Mouse (Mus musculus) liver, embryonic 14.5 days (tissue): ENCODE measurements at regions not wholly inside any gene's neighbourhood (a gene's known extent, or its start where the extent isn't known, plus 50 kb on each side); places are given as distances from the start of the nearest gene placed in this dataset.

ENCODE experiments used
- ATAC-seq: fragments of 200-750 bp; cut with Nextera tagmentation; 2 replicates; pipeline ENCODE4 v1.8.0; 2017; ENCODE audit warnings: moderate number of reproducible peaks, mild to moderate bottlenecking, moderate library complexity; ENCODE audit not compliant: insufficient read depth
- DNase-seq, 3 experiments: peaks; one replicate each; pipeline ENCODE4 v3.0.0-alpha.2; 2012 to 2013; ENCODE audit warnings: low read depth in 3 of 3, low spot score in 3 of 3
- H3K27ac ChIP-seq: fragments of 300-500 bp; sonication (generic); 2 replicates; pipeline ENCODE4 v1.5.1; 2014; ENCODE audit warnings: moderate library complexity, mild to moderate bottlenecking, control low read depth, inconsistent platforms
- H3K27me3 ChIP-seq: fragments of 300-500 bp; sonication (generic); 2 replicates; pipeline ENCODE4 v1.6.1; 2014; ENCODE audit warnings: mild to moderate bottlenecking, low read length, moderate library complexity; ENCODE audit not compliant: control insufficient read depth, insufficient read depth
- H3K36me3 ChIP-seq: fragments of 300-500 bp; sonication (generic); replicated peaks from 2 replicates; pipeline ENCODE4 v1.6.1; 2014; ENCODE audit warnings: low read depth; ENCODE audit not compliant: control insufficient read depth, insufficient read depth
- H3K4me1 ChIP-seq, 2 experiments: fragments of 200-500 bp in 1 of 2; fragments of 300-500 bp in 1 of 2; sonication (generic) in 1 of 2; replicated peaks; 2 replicates each; pipeline ENCODE4 v1.6.1; 2012 to 2014; ENCODE audit warnings: antibody characterized with exemption in 1 of 2, inconsistent platforms in 1 of 2, low read length in 1 of 2; ENCODE audit not compliant: control insufficient read depth in 2 of 2, insufficient read depth in 2 of 2
- H3K4me2 ChIP-seq: fragments of 300-500 bp; sonication (generic); 2 replicates; pipeline ENCODE4 v1.6.1; 2014; ENCODE audit warnings: low read depth, mild to moderate bottlenecking, control low read depth, moderate library complexity
- H3K4me3 ChIP-seq, 2 experiments: fragments of 200-500 bp in 1 of 2; fragments of 300-500 bp in 1 of 2; sonication (generic) in 1 of 2; 2 replicates each; pipeline ENCODE4 v1.5.1; 2012 to 2014; ENCODE audit warnings: low read depth in 2 of 2, low read length in 2 of 2, mild to moderate bottlenecking in 2 of 2, control low read depth in 1 of 2, inconsistent platforms in 1 of 2, moderate library complexity in 1 of 2; ENCODE audit not compliant: insufficient read depth in 1 of 2
- H3K9ac ChIP-seq: fragments of 300-500 bp; sonication (generic); replicated peaks from 2 replicates; pipeline ENCODE4 v1.6.1; 2014; ENCODE audit warnings: mild to moderate bottlenecking, control low read depth, moderate library complexity
- H3K9me3 ChIP-seq: fragments of 300-500 bp; sonication (generic); 2 replicates; pipeline ENCODE4 v1.6.1; 2016; ENCODE audit warnings: low read length, mixed read lengths; ENCODE audit not compliant: control insufficient read depth
- CTCF ChIP-seq: IDR thresholded peaks from 2 replicates; pipeline ENCODE4 v1.5.1; 2016; ENCODE audit warnings: antibody characterized with exemption, low read depth, control low read depth
- EP300 ChIP-seq: IDR thresholded peaks from 2 replicates; pipeline ENCODE4 v1.6.1; 2016; ENCODE audit warnings: antibody characterized with exemption, low read depth
- WGBS: fragments of 180-500 bp; shearing (Covaris S2); extraction: QIAGEN DNeasy Blood & Tissue Kit; methylation state at CpG from one replicate; pipeline ENCODE4 v1.1.7; 2014; ENCODE audit not compliant: insufficient replicate concordance; 5-methylcytosine and 5-hydroxymethylcytosine counted together

GRCm38 (mm10) chr5:133675636-133676035 lies 423.9 kb upstream of the Castor2 start:
- WGBS = 37% methylated on average over 3 of the region's 3 CpGs
- H3K36me3 ChIP-seq = no peaks in the 10 kb centered on the region
- no peaks in the 10 kb centered on the region for H3K4me1 ChIP-seq
- no peaks in the 10 kb centered on the region for H3K9me3 ChIP-seq
- no peak overlapping the region for H3K4me2 ChIP-seq
- no peak for DNase-seq
- no peak for TF ChIP-seq EP300
- ATAC-seq = no peak
- no peaks in the 10 kb centered on the region for H3K27me3 ChIP-seq
- no peak overlapping the region for H3K4me3 ChIP-seq
- H3K9ac ChIP-seq = no peak overlapping the region
- no peak overlapping the region for H3K27ac ChIP-seq

- WGBS = 34% methylated on average over 6 of the region's 6 CpGs
- H3K9me3 ChIP-seq = no peaks in the 10 kb centered on the region
- TF ChIP-seq EP300 (no peak), CTCF (peak; percentile 45)
These were observed 433.0 kb upstream of the Castor2 start for GRCm38 (mm10) chr5:133666473-133666872.

DNA sequence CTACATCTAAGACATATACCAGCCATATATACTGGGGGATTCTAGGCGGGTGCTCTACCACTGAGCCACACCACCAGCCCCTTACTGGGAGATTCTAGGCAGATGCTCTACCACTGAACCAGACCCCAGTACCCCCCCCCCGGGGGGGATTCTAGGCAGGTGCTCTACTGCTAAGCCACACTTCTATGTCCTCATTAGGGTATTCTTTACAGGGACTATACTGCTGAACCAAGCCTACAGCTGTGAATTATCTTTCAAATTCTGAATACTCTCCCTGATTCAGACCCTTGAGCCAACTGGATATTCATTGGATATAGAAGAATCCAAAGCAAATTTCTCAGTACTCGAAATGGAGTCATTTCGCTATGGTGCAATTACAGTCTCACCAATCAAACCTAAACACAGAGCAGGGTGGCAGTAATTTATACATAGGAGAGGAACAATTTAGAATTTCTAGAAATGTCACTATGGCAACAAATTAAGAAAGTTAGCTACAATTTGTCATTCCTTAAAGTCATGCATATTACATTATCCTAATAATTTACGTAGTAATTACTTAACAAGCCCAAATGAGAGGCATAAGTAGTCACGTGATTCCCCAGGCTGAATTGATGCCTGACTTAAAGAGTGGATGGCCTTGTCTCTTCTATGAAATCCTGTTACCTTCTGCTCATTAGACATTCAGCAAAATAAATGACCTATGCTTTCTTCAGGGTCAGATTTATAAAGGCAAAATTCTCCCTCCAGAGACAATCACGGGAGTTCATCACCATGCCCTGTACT lies 436.8 kb upstream of the Castor2 start:
- H3K36me3 ChIP-seq = no peaks in the 10 kb centered on the region
- no peaks in the 10 kb centered on the region for H3K27me3 ChIP-seq
- no peak overlapping the region for H3K4me3 ChIP-seq
- ATAC-seq (no peak), DNase-seq (no peak)
- no peaks in the 10 kb centered on the region for H3K9me3 ChIP-seq
- H3K9ac ChIP-seq = no peak overlapping the region
- TF ChIP-seq EP300 (no peak), CTCF (no peak)
- H3K27ac ChIP-seq = no peak overlapping the region
- no peaks in the 10 kb centered on the region for H3K4me1 ChIP-seq
- no peak overlapping the region for H3K4me2 ChIP-seq
- 61% methylated on average over 7 of the region's 7 CpGs for WGBS

More at GRCm38 (mm10) chr5:133666473-133666872, 433.0 kb upstream of the Castor2 start:
- H3K27me3 ChIP-seq = no peaks in the 10 kb centered on the region
- DNase-seq = no peak
- H3K4me3 ChIP-seq = no peak overlapping the region
- H3K4me2 ChIP-seq = no peak overlapping the region
- no peaks in the 10 kb centered on the region for H3K36me3 ChIP-seq
- H3K27ac ChIP-seq = no peak overlapping the region
- H3K9ac ChIP-seq = no peak overlapping the region
- H3K4me1 ChIP-seq = no peaks in the 10 kb centered on the region
- no peak for ATAC-seq

GRCm38 (mm10) chr5:133660351-133660750 lies 439.2 kb upstream of the Castor2 start:
- Histone ChIP-seq H3K9ac (no peak overlapping the region), H3K4me3 (no peak overlapping the region), H3K27ac (no peak overlapping the region), H3K36me3 (no peaks in the 10 kb centered on the region), H3K4me1 (no peaks in the 10 kb centered on the region), H3K27me3 (no peaks in the 10 kb centered on the region), H3K4me2 (no peak overlapping the region), H3K9me3 (no peaks in the 10 kb centered on the region)
- DNase-seq (no peak), ATAC-seq (no peak)
- no peak for TF ChIP-seq CTCF
- no peak for TF ChIP-seq EP300
- WGBS = 70% methylated on average over 11 of the region's 11 CpGs

DNA sequence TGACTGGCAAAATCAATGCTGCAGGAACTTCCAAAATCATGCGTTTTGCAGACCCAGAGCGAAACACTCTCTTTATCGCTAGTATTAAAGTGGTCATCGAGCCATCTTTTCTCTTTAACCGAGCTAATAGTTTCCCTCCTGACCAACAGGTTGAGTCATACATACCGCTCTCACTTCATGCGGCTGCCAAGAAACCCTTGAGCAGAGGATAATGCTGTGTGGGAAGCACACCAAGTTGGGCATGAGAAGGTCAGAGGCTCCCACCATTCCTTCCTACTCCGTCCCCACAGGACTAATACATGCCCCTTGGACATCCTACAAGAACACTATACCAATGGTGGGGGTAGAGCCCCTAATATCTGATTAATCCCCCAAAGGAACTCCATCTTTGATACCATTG lies 442.7 kb upstream of the Castor2 start:
- ATAC-seq = no peak
- H3K27me3 ChIP-seq = no peaks in the 10 kb centered on the region
- TF ChIP-seq CTCF (no peak), EP300 (no peak)
- H3K4me3 ChIP-seq = no peak overlapping the region
- no peak overlapping the region for H3K27ac ChIP-seq
- no peaks in the 10 kb centered on the region for H3K36me3 ChIP-seq
- DNase-seq = no peak
- no peak overlapping the region for H3K9ac ChIP-seq
- H3K4me2 ChIP-seq = no peak overlapping the region
- no peaks in the 10 kb centered on the region for H3K9me3 ChIP-seq
- 74% methylated on average over 8 of the region's 8 CpGs for WGBS
- H3K4me1 ChIP-seq = no peaks in the 10 kb centered on the region
